Mouse (Mus musculus): ENCODE results near the gene Olfr1378. TPM values are rescaled to one million over a fixed set of nuclear protein-coding genes. Genes with fewer than 3 reads are reported as not detected.

Olfr1378 gene
- total and polyA plus RNA-seq, 2 experiments from 2014 or later, result not detected

- peak; percentile 53 for ATAC-seq
These were observed 26.5 kb upstream of the Olfr1378 start for GRCm38 (mm10) chr11:50939621-50940366.

DNA sequence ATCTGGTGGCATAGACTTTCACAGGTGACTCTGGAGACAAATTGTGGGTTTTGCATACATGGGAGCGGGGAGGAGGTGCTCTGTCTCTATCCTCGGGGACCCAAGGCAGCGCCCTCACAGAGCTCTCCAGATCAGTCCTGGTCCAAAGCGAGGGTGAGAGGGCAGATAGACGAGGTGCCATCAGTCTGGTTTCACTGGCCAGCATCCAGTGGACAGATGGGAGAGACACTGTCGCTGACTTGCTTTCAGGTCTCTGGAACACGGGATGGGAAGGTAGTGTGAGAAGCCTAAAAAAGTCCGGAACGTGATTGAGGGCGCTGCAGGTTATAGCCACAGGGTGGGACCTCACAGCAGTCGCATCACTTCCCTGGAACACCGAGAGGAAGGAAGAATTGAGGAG lies 23.9 kb upstream of the Olfr1378 start:
- TF ChIP-seq CTCF (IDR thresholded peaks at IDR 0.05; ENCODE audit: low read depth), result no peak
- no peaks in the 10 kb centered on the region for H3K4me1 ChIP-seq (ENCODE audit: insufficient read depth)

More at GRCm38 (mm10) chr11:50939621-50940366, 26.5 kb upstream of the Olfr1378 start:
- TF ChIP-seq CTCF (IDR thresholded peaks at IDR 0.05; ENCODE audit: low read depth), result peak; percentile 95
- no peak overlapping the region for H3K27ac ChIP-seq (ENCODE audit: low read depth, low read length)
- no peaks in the 10 kb centered on the region for H3K27me3 ChIP-seq (ENCODE audit: insufficient read depth, low read length)
- H3K36me3 ChIP-seq (ENCODE audit: insufficient read depth), result no peaks in the 10 kb centered on the region
- no peaks in the 10 kb centered on the region for H3K4me1 ChIP-seq (ENCODE audit: insufficient read depth)
- H3K9me3 ChIP-seq (ENCODE audit: low read length), result no peaks in the 10 kb centered on the region
- WGBS, result 38% methylated on average over 14 of the region's 14 CpGs
- no peak overlapping the region for H3K9ac ChIP-seq
- H3K4me2 ChIP-seq (ENCODE audit: low read depth), result no peak overlapping the region
- H3K4me3 ChIP-seq (ENCODE audit: low read depth, low read length), result no peak overlapping the region
- peak; percentile 86 for DNase-seq

GRCm38 (mm10) chr11:50943506-50943905 lies 22.8 kb upstream of the Olfr1378 start, which contains the start of gene 4933414I15Rik:
Gene 4933414I15Rik, minus strand, starts transcription at chr11:50943765.
- no peak within 1 kb of the TSS for H3K4me2 ChIP-seq (ENCODE audit: low read depth)
- no peaks in the 10 kb centered on the region for H3K36me3 ChIP-seq (ENCODE audit: insufficient read depth)
- H3K4me1 ChIP-seq (ENCODE audit: insufficient read depth), result no peaks in the 10 kb centered on the region
- ATAC-seq (no peak), DNase-seq (no peak)
- H3K27me3 ChIP-seq (ENCODE audit: insufficient read depth, low read length), result no peaks in the 10 kb centered on the region
- H3K27ac ChIP-seq (ENCODE audit: low read depth, low read length), result no peak within 1 kb of the TSS
- 84% methylated on average over 14 of the region's 14 CpGs for WGBS
- H3K9ac ChIP-seq, result no peak within 1 kb of the TSS
- H3K4me3 ChIP-seq (ENCODE audit: low read depth, low read length), result no peak within 1 kb of the TSS
- no peak for TF ChIP-seq CTCF (IDR thresholded peaks at IDR 0.05; ENCODE audit: low read depth)
- no peaks in the 10 kb centered on the region for H3K9me3 ChIP-seq (ENCODE audit: low read length)

More for the DNA sequence above, 23.9 kb upstream of the Olfr1378 start:
- DNase-seq (no peak), ATAC-seq (no peak)
- H3K4me3 ChIP-seq (ENCODE audit: low read depth, low read length), result no peak overlapping the region
- no peak overlapping the region for H3K4me2 ChIP-seq (ENCODE audit: low read depth)
- 76% methylated on average over 12 of the region's 12 CpGs for WGBS
- no peaks in the 10 kb centered on the region for H3K9me3 ChIP-seq (ENCODE audit: low read length)
- H3K27ac ChIP-seq (ENCODE audit: low read depth, low read length), result no peak overlapping the region
- no peaks in the 10 kb centered on the region for H3K36me3 ChIP-seq (ENCODE audit: insufficient read depth)
- no peaks in the 10 kb centered on the region for H3K27me3 ChIP-seq (ENCODE audit: insufficient read depth, low read length)
- H3K9ac ChIP-seq, result no peak overlapping the region

GRCm38 (mm10) chr11:50952290-50952689 lies 14.0 kb upstream of the Olfr1378 start:
- Histone ChIP-seq H3K4me2 (ENCODE audit: low read depth) (no peak overlapping the region), H3K4me1 (ENCODE audit: insufficient read depth) (no peaks in the 10 kb centered on the region), H3K9me3 (ENCODE audit: low read length) (no peaks in the 10 kb centered on the region), H3K4me3 (ENCODE audit: low read depth, low read length) (no peak overlapping the region), H3K27ac (ENCODE audit: low read depth, low read length) (no peak overlapping the region), H3K36me3 (ENCODE audit: insufficient read depth) (no peaks in the 10 kb centered on the region), H3K9ac (no peak overlapping the region), H3K27me3 (ENCODE audit: insufficient read depth, low read length) (no peaks in the 10 kb centered on the region)
- 72% methylated on average over 14 of the region's 14 CpGs for WGBS
- ATAC-seq (no peak), DNase-seq (peak; percentile 9)
- no peak for TF ChIP-seq CTCF (IDR thresholded peaks at IDR 0.05; ENCODE audit: low read depth)

DNA sequence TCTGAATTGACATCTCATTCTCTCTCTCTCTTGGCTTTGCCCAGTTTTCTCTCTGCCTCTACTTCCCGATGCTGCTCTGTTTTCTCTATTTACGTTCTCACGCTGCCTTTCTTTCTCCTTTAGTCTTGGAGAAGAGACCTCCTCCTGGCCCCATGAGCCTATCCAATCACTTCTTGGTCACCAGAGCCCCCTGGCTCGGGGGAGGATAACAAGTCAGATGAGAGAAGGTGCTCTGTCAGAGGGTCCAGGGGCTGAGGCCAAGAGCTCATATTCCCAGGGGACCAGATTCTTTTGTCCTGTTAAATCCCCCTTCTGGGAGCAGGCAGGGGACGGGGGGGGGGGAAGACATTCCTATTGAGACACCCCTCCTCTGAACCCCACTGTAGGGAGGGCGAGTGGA lies 12.7 kb upstream of the Olfr1378 start, which contains the start of gene Prop1:
Prop1 (minus strand) TSS at position 101 of the 400 bp plus-strand sequence.
- H3K4me3 ChIP-seq (ENCODE audit: low read depth, low read length), result no peak within 1 kb of the TSS
- no peaks in the 10 kb centered on the region for H3K27me3 ChIP-seq (ENCODE audit: insufficient read depth, low read length)
- 63% methylated on average over 6 of the region's 6 CpGs for WGBS
- H3K9me3 ChIP-seq (ENCODE audit: low read length), result no peaks in the 10 kb centered on the region
- no peaks in the 10 kb centered on the region for H3K36me3 ChIP-seq (ENCODE audit: insufficient read depth)
- H3K4me2 ChIP-seq (ENCODE audit: low read depth), result no peak within 1 kb of the TSS
- no peak for ATAC-seq
- no peak within 1 kb of the TSS for H3K9ac ChIP-seq
- H3K27ac ChIP-seq (ENCODE audit: low read depth, low read length), result no peak within 1 kb of the TSS
- TF ChIP-seq CTCF (IDR thresholded peaks at IDR 0.05; ENCODE audit: low read depth), result no peak
- no peak for DNase-seq
- no peaks in the 10 kb centered on the region for H3K4me1 ChIP-seq (ENCODE audit: insufficient read depth)

DNA sequence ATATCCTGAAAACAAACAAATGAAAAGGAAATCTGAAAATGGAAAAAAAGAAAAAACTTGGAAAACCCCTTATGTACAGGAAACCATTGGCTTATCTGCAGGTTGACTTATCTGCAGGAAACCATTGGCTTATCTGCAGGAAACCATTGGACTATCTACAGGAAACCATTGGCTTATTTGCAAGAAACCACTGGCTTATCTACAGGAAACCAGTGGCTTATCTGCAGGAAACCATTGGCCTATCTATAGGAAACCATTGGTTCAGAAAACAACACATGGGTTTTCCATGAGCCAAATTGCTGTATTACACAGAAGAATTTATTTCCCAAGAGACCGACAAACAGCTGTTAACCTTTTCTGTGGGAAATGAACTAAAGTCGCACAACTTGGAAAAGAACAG lies 1.4 kb upstream of the Olfr1378 start:
- TF ChIP-seq CTCF (IDR thresholded peaks at IDR 0.05; ENCODE audit: low read depth), result no peak
- H3K4me2 ChIP-seq (ENCODE audit: low read depth), result no peak overlapping the region
- 88% methylated on average over 2 of the region's 2 CpGs for WGBS

GRCm38 (mm10) chr11:50977216-50977615 lies 10.9 kb downstream of the Olfr1378 start:
- no peaks in the 10 kb centered on the region for H3K36me3 ChIP-seq (ENCODE audit: insufficient read depth)
- no peak for TF ChIP-seq CTCF (IDR thresholded peaks at IDR 0.05; ENCODE audit: low read depth)
- 66% methylated on average over 4 of the region's 4 CpGs for WGBS

More for the DNA sequence above, 1.4 kb upstream of the Olfr1378 start:
- H3K4me1 ChIP-seq (ENCODE audit: insufficient read depth), result no peaks in the 10 kb centered on the region
- H3K9me3 ChIP-seq (ENCODE audit: low read length), result no peaks in the 10 kb centered on the region
- H3K36me3 ChIP-seq (ENCODE audit: insufficient read depth), result no peaks in the 10 kb centered on the region
- ATAC-seq (no peak), DNase-seq (no peak)
- no peak overlapping the region for H3K9ac ChIP-seq
- H3K27me3 ChIP-seq (ENCODE audit: insufficient read depth, low read length), result no peaks in the 10 kb centered on the region
- H3K4me3 ChIP-seq (ENCODE audit: low read depth, low read length), result no peak overlapping the region
- H3K27ac ChIP-seq (ENCODE audit: low read depth, low read length), result no peak overlapping the region

More at GRCm38 (mm10) chr11:50977216-50977615, 10.9 kb downstream of the Olfr1378 start:
- no peaks in the 10 kb centered on the region for H3K27me3 ChIP-seq (ENCODE audit: insufficient read depth, low read length)
- H3K4me2 ChIP-seq (ENCODE audit: low read depth), result no peak overlapping the region
- no peaks in the 10 kb centered on the region for H3K4me1 ChIP-seq (ENCODE audit: insufficient read depth)
- no peak overlapping the region for H3K27ac ChIP-seq (ENCODE audit: low read depth, low read length)
- H3K9me3 ChIP-seq (ENCODE audit: low read length), result no peaks in the 10 kb centered on the region
- no peak for DNase-seq
- no peak overlapping the region for H3K9ac ChIP-seq
- no peak overlapping the region for H3K4me3 ChIP-seq (ENCODE audit: low read depth, low read length)
- ATAC-seq, result no peak
